Mouse (Mus musculus): ENCODE measurements at regions not wholly inside any gene's neighbourhood (a gene's known extent, or its start where the extent isn't known, plus 50 kb on each side); places are given as distances from the start of the nearest gene placed in this dataset.

DNA sequence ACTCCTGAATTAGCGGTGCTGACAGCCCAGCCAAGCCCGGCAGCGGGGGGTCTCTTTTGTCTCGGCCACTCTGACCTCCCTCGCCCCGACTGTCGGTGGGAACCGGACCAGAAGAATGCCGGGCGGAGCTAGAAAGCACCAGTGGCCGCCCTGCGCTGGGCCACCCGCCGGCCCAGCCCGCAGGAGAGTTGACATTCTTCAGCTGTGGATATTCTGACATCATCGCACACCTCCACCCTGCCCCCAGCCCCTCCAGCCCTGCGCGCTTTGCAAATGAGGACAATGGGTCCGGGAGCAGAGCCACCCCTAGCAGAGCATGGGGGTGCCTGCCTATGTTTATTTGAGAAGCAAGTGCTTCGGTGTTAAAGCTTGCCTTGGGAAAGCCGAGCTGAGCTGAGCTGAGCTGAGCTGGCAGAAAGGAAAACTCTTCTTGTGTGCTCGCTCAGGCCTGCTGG is 70.5 kb upstream of the Spaca7 start:
- DNase-seq (ENCODE audit: extremely low spot score in 1 of 2, low spot score in 1 of 2), result no peak

DNA sequence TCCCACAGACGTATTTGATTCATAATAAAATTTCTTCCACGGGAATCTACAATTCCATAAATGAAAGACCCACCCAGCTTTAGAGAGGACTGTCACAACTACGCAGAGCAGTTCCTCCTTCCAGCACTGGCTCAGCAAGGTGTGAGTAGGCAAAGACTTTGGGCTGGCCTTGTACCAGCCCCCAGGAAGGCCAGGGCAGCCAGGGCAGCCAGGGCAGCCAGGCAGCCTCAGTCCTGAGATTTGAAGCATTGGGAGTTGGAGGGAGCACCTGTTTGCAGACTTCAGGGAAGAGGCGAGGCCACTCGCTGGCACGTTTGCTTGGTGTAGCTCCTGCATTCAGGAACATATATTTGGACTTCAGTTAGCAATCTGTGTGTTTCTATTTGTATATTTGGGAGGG is 70.0 kb upstream of the Spaca7 start:
- DNase-seq (ENCODE audit: extremely low spot score in 1 of 2, low spot score in 1 of 2), result no peak

DNA sequence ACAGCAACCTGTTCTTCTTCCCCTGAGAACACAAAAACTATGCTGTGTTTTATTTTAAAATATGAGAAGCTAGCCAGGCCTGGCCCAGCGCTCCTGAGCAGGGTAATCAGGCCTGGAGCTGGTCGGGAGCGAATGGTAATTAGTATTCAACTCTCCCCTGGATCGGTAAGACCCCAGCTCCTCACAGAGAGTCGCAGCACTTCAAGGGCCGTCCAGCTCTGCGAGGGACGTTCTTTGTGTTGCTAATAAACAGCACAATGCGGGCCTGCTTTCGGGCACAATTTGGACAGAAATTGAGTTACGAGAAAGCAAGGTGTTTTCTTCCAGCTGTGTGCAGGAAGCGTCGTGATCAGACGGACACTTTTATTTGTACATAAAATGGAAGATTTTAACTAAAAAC is 69.5 kb upstream of the Spaca7 start:
- DNase-seq (ENCODE audit: extremely low spot score in 1 of 2, low spot score in 1 of 2), result no peak

DNA sequence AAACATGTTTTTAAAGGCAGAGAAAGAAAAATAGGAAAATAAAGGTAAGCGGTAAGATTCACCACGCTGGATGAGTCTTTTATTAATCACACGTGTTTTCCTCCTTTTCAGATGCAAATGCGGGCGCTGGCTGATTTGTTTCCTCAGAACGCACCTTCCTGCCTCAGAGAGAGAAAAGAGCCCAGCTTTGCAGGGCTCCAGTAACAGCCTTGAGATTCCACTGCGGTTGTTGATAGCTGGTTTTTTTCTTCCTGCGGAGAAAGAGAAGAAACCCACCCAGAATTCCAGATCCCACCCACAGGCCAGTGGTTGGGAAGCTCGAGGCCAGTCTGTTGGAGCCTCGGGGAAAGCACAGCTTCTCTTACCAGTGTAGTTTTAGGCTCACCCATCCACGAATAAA is 68.6 kb upstream of the Spaca7 start:
- DNase-seq (ENCODE audit: extremely low spot score in 1 of 2, low spot score in 1 of 2), result no peak

DNA sequence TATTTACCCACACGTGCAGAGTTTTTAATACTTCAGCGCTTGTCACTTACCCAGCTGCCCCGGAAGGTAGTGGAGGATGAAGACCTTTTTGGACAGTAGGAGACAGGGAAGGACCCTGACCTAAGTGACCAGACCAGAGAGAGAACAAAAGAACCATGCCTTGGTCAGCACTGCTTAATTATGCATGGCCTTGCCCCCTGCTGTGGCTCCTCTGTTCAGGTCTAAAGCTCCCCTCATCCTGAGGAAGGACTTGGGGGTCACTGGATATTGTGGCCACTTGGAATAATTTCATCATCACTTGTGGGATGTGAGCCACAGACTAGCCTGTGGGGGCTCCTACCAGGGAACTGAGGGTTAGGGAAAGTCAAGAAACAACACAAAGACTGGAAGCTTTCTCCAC is 68.1 kb upstream of the Spaca7 start:
- DNase-seq (ENCODE audit: extremely low spot score in 1 of 2, low spot score in 1 of 2), result no peak

DNA sequence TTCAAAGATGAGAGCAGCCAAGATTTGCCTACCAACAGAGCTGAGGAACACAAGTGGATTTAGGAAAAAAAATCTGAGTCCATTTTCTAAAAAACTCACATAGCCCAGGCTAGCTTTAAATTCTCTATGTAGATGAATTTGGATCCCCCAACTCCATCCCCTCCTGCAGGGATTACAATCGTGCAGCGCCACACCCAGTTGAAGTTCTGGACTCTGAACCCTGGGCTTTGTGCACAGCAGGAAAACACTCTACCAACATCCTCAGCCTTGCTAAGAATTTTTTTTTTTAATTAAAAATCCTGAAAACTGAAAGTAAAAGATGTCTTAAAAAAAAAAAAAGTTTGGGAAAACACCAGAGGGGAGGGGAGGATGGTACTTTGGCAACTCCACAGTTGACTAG is 62.6 kb upstream of the Spaca7 start:
- no peak for DNase-seq (ENCODE audit: extremely low spot score in 1 of 2, low spot score in 1 of 2)

DNA sequence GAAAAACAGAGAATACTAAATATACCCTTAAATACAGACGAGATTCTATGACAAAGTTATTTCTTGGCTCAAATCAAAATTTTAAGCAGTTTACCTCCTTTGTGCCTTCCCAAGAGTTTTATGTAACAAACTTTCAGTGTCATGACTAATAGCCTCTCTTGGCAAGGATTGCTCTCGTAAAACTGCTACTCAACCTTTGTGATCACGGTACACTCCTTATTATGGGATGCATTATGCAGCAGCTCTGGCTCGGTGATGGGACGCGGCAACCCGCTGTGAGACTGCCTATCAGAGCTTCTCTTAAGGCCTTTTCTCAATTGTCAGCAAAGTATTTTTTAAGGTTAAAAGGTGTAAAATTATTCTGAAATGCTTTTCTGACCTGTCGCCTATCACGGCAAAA is 59.8 kb upstream of the Spaca7 start:
- no peak for DNase-seq (ENCODE audit: extremely low spot score in 1 of 2, low spot score in 1 of 2)

DNA sequence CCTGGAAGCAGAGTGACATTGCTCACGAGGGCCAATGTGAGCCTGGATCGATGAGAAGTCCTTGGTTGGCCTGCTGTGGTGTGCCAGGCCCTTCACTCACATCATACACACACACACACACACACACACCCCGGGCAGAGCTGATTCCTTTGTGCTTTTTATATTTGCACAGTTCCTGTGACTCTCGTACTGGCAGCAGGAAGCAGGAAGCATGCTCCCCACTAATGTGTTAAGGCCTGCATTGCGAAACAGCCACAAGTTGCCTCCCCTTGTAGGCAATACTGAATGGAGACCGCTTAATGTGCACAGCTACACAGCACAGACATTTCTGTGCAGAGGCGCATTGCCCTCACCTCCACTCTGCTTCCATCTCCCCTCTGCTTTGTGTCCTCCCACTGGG is 58.7 kb upstream of the Spaca7 start:
- DNase-seq (ENCODE audit: extremely low spot score in 1 of 2, low spot score in 1 of 2), result no peak

DNA sequence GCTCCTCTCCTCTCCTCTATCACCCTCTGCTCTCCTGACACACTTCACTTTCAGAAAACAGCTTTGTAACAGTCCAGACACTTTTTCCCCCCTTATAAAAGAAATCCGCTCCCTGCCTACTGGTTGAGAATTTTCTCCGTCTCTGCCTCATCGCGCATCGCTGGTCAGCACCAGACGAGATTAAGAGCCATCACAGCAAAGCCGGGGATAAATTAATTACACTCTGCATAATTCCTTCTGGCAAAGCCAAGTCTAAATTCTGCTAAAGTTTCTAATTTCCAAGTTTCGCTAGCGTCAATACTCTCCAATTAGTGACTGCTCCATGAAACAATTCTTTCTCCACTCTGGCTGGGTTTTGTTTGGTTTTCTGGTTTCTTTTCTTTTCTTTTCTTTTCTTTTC is 51.2 kb upstream of the Spaca7 start:
- no peak for DNase-seq (ENCODE audit: extremely low spot score in 1 of 2, low spot score in 1 of 2)
